Mouse (Mus musculus) left cerebral cortex, postnatal 10 days (tissue): ENCODE measurements around the gene Atcay. TPM values are rescaled to one million over a fixed set of nuclear protein-coding genes. Genes with fewer than 3 reads are reported as not detected.
"Not testable (repeated sequence)": the region's sequence is repeated elsewhere in the genome, so short reads cannot be mapped to it uniquely, and the experiment has no call there.

ENCODE experiments used
- DNase-seq, 2 experiments: peaks; one replicate each; pipeline ENCODE4 v3.0.0; 2021 to 2022; ENCODE audit warnings: low spot score in 2 of 2, mixed read lengths in 1 of 2; ENCODE audit errors: extremely low spot score in 1 of 2
- intact Hi-C: fragments of 180-260 bp; cut with DNase I; formaldehyde crosslinking; loops from one replicate; pipeline ENCODE4 v1.15.1; 2025
- total RNA-seq, 2 experiments: library from RNA; stranded (reverse); gene quantifications; 2 replicates each; pipeline ENCODE4 v1.2.3; 2021

The Atcay gene
- total RNA-seq, 2 experiments from 2014 or later: 209 to 222 TPM

GRCm38 (mm10) chr10:81245166-81245565 is 14.5 kb upstream of the Atcay start:
- DNase-seq: peak in 1 of 2 experiments; percentile 33
- intact Hi-C loops: no loop called here

DNA sequence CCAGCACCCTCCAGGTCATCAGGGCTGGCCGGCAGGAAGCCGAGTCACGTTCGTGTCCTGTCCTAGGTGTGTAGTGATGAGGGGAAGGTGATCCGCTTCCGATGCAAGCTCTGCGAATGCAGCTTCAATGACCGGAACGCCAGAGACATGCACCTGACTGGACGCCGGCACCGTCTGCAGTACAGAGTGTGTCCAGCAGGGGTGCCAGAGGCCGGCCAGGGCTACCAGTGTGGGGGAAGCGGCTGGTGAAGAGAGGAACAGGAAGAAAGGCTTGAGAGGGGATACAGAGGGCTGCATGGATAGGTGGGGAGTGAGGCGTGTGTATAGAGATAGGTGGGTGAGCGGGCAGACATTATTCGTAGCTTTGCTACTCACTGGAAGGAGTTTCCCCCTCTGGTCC is 14.0 kb upstream of the Atcay start:
- intact Hi-C loops: no loop called here
- peak in 1 of 2 experiments; percentile 79 for DNase-seq

- intact Hi-C loops: no loop called here
- DNase-seq: no peak
These were observed 13.5 kb upstream of the Atcay start for GRCm38 (mm10) chr10:81244146-81244545.

GRCm38 (mm10) chr10:81242021-81242420 is 11.4 kb upstream of the Atcay start:
- peak in 1 of 2 experiments; percentile 25 for DNase-seq
- intact Hi-C loops: no loop called here

- peak in 1 of 2 experiments; percentile 72 for DNase-seq
- intact Hi-C loops: no loop called here
These were observed 10.2 kb upstream of the Atcay start for GRCm38 (mm10) chr10:81240876-81241275.

- intact Hi-C loops: no loop called here
- DNase-seq: no peak
These were observed 8.0 kb upstream of the Atcay start for GRCm38 (mm10) chr10:81238618-81239017.

DNA sequence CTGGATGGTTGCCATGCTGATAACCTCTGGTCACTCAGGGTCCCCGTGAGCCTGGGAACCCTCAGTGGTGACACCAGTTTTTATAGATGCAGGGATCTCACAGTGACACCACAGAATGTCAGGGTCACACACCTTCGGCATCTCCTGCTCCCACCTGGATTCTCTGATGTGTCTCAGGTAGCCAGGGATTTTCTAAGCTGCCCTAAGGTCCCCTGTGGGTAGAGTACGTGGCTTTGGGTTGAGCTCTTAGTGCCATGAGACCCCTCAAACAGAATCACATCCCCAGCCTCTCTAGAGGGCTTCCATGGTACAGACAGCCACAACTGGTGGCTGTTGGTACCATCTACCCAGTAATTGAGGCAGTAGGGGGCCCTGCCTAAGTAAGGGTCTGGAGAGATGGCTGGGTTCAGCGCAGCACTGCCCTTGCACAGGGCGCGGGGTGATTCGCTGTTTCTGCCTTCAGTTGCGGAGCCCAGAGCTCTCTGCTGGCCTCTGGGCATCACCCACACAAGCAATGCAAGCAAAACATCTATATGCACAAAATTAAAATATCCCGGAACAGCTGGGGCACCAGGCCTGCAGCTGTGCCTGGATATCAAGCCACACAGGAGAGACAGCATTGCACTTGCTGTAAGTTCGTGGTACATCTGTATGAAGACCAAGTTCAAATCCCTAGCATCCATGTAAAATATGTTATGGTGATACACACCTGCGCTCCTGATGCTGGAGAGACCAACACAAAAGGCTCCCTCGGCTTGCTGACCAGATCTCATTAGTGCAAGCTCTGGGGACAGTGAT is 6.0 kb upstream of the Atcay start:
- intact Hi-C loops: no loop called here
- DNase-seq: peak in 1 of 2 experiments; percentile 22

GRCm38 (mm10) chr10:81234206-81234605 is 3.6 kb upstream of the Atcay start:
- no peak for DNase-seq
- intact Hi-C loops: no loop called here

DNA sequence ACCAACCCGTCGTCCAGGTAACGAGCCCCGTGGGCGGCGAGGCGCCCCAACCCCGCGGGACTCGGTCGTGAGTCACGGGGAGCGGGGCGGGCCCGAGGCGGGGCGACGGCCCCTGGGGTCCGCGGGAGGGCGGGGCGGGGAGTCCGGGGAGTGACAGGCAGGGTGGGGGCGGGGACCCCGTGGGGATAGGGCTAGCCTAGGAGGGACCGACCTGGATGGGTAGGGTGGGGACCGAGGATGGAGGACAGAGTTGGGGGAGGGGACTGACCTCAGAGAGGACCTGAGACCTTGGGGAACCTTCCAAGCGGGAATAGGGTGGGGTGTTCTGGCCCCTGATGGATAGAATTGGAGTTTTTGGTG is 2.6 kb upstream of the Atcay start:
- intact Hi-C loops: no loop called here
- no peak for DNase-seq

DNA sequence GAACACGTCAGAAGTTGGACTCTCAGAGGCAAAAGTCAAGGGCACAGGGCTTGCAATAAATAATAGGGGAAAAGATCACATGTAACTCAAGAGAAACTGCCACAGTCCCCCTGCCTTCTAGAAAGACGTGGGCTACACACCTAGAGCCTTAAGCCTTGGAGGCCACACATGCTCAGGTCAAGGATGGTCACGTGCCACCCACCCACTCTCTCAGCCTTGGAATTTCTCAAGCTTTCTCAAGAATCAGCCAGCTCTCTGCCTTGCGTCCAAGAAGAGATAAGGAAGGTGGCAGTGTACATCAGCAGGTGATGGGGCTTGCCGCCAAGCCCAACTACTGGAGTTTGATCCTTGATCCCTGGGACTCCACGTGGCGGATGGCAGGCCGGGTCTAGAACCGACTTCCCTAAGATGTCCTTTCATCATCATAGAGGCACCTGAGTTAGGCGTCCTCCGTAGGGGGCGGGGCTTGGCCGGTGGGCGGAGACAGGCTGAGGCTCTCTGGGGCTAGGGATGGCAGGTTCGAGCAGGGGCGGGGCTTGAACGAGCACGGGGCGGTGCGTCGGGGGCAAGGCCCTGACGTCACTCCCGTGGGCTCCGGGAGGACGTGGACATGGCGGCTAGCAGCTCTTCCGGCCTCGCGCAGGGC is 2.1 kb upstream of the Atcay start, which contains the start of gene Zfr2:
Gene Zfr2 (plus strand): TSS at position 576 of the 646 bp plus-strand sequence.
- intact Hi-C loops: no loop called here
- peak; percentile 92 to 95 for DNase-seq

DNA sequence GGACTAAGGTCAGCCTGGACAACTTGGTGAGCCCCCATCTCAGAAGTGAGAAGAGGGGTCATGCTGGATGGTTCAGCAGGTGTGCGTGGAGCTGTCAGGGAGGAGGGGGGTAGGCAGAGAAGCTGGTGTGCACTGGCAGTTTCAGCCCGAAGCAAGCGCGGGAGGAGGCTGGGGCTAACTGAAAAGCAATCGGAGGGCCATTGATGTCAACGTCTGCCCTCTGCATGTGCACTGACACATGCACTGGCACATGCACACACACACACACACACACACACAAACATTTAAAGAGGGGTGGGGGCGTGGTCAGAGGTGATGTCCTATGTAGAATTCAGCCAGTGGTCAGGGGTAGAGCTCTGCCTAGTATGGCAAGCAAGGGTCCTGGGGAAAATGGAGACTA is 803 bp upstream of the Atcay start:
- intact Hi-C loops: no loop called here
- no peak for DNase-seq

GRCm38 (mm10) chr10:81229735-81230437 is 747 bp downstream of the Atcay start:
- DNase-seq: peak in 1 of 2 experiments; percentile 57
- intact Hi-C loops: no loop called here

- DNase-seq, intact Hi-C loops: not testable (repeated sequence)
These were observed 6.9 kb downstream of the Atcay start for GRCm38 (mm10) chr10:81223731-81224130.

DNA sequence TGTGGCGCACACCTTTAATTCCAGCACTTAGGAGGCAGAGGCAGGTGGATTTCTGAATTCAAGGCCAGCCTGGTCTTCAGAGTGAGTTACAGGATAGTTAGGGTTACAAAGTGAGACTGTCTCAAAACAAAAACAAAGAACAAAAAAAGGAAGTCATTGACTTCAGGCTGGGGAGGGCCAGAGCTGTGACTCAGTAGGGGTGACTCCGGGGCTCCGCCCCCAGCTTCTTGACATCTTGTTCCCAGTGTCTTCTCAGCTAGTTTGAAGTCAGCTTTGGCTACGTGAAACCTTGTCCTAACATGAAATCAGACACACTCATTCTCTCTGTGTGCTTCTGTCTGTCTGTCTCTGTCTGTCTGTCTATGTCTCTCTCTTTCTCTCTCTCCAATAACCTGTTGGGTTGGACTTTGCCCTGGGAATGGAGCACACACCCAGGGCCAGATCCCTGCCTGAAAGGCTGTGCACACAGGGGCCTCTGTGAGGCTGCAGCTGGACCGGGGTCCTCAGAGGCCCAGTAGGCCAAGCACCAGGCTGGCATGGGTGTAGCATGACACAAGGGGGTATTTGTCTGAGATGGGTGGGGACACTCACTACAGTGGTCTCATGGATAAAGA is 9.1 kb downstream of the Atcay start:
- intact Hi-C loops: no loop called here
- DNase-seq: no peak

DNA sequence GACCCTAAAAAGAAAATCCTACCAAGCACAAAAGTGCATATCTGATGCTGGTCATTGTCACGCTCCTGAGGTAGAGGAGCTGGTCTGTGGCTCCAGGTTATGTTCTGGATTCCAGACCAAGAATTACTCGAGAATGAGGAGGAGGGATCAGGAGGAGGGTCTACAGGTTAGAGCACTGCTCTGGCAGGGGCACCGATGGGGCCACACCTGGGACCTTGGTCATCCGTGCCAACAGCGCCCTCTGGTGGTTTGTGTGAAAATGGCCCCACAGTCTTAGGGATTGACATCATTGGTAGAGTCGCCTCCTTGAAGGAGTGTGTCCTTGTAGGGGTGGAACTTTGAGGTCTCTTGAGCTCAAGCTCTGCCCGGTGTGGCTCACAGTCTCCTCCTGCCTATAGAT is 12.7 kb downstream of the Atcay start:
- peak in 1 of 2 experiments; percentile 70 for DNase-seq
- intact Hi-C loops: no loop called here

DNA sequence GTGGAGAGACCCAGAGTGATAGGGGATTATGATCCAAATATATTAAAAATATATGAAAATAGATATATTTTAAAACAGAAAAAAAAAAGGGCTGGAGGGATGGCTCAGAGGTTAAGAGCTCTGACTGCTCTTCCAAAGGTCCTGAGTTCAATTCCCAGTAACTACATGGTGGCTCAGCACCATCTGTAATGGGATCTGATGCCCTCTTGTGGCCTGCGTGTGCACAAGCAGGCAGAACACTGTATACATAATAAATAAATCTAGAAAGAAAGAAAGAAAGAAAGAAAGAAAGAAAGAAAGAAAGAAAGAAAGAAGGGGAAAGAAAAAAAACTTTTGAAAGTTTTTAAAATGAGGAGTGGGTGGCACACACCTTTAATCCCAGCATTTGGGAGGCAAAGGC is 13.4 kb downstream of the Atcay start:
- DNase-seq, intact Hi-C loops: not testable (repeated sequence)

DNA sequence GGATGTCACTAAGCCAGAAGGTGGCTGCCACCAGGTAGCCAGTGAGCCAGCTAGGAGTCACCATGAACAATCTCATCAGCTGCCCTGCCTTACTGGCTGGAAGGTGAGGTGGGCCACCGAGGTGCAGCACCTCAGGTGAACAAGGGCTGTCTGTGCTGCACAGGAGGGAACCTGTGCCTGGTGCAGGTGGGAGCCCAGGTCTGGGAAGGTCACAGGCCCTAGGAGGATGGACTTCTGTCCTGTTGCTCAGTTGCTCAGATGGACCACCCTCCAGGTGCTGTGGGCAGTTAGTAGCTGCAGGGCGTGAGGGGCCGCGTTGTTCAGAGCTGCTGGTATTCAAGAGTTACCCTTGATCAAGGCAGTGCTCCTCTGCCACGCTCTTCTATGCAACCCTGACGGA is 13.8 kb downstream of the Atcay start:
- intact Hi-C loops: no loop called here
- no peak for DNase-seq

- intact Hi-C loops: no loop called here
- no peak for DNase-seq
These were observed 14.4 kb downstream of the Atcay start for GRCm38 (mm10) chr10:81216260-81216659.

- no peak for DNase-seq
- intact Hi-C loops: no loop called here
These were observed 20.5 kb downstream of the Atcay start for GRCm38 (mm10) chr10:81210154-81210553.
